Mouse (Mus musculus) limb, embryonic 11.5 days (tissue): ENCODE measurements around the gene Bicdl1. TPM values are rescaled to one million over a fixed set of nuclear protein-coding genes. Genes with fewer than 3 reads are reported as not detected.

ENCODE experiments used
- ATAC-seq: fragments of 200-750 bp; cut with Nextera tagmentation; 2 replicates; pipeline ENCODE4 v1.8.0; 2017; ENCODE audit warnings: low read depth; ENCODE audit not compliant: insufficient number of reproducible peaks, low FRiP score, low TSS enrichment
- DNase-seq: peaks from one replicate; pipeline ENCODE4 v3.0.0-alpha.2; 2015; ENCODE audit warnings: low spot score
- H3K27ac ChIP-seq: fragments of 300-500 bp; sonication (generic); replicated peaks from 2 replicates; pipeline ENCODE4 v1.5.1; 2014; ENCODE audit warnings: low read depth, mild to moderate bottlenecking, low read length
- H3K27me3 ChIP-seq: fragments of 300-500 bp; sonication (generic); 2 replicates; pipeline ENCODE4 v1.6.1; 2014; ENCODE audit warnings: mild to moderate bottlenecking, low read length, mixed read lengths; ENCODE audit not compliant: control insufficient read depth, insufficient read depth
- H3K36me3 ChIP-seq: fragments of 300-500 bp; sonication (generic); 2 replicates; pipeline ENCODE4 v1.6.1; 2014; ENCODE audit warnings: mild to moderate bottlenecking, low read length, moderate library complexity, mixed read lengths; ENCODE audit not compliant: control insufficient read depth, insufficient read depth
- H3K4me1 ChIP-seq: fragments of 300-500 bp; sonication (generic); 2 replicates; pipeline ENCODE4 v1.6.1; 2014; ENCODE audit warnings: low read length, mixed read lengths; ENCODE audit not compliant: control insufficient read depth, insufficient read depth
- H3K4me2 ChIP-seq: fragments of 300-500 bp; sonication (generic); 2 replicates; pipeline ENCODE4 v1.6.1; 2014; ENCODE audit warnings: low read depth, mild to moderate bottlenecking, moderate library complexity; ENCODE audit not compliant: severe bottlenecking
- H3K4me3 ChIP-seq: fragments of 300-500 bp; sonication (generic); 2 replicates; pipeline ENCODE4 v1.5.1; 2014; ENCODE audit warnings: low read depth, low read length
- H3K9ac ChIP-seq: fragments of 300-500 bp; sonication (generic); 2 replicates; pipeline ENCODE4 v1.6.1; 2014; ENCODE audit warnings: mild to moderate bottlenecking, low read length
- H3K9me3 ChIP-seq: fragments of 300-500 bp; sonication (generic); 2 replicates; pipeline ENCODE4 v1.6.1; 2016; ENCODE audit warnings: low read length; ENCODE audit not compliant: control insufficient read depth
- WGBS: fragments of 180-500 bp; shearing (Covaris S2); extraction: QIAGEN DNeasy Blood & Tissue Kit; methylation state at CpG from one replicate; pipeline ENCODE4 v1.1.7; 2014; 5-methylcytosine and 5-hydroxymethylcytosine counted together
- polyA plus RNA-seq: library from polyadenylated mRNA; unstranded; fragments of >200 nt; fragmentation: Nextera tagmentation; extraction: Ambion mirVana; gene quantifications from 2 replicates; pipeline ENCODE4 v1.2.1, GENCODE M21; 2014

The Bicdl1 gene
- polyA plus RNA-seq, result 6.9 TPM in 2 replicates

GRCm38 (mm10) chr5:115731001-115731731 lies at the start of gene Bicdl1:
Bicdl1 (minus strand) TSS chr5:115731621.
- 0 out of 2 replicates have a peak, but pooled peaks cover 8% of the 10 kb centered on the region for H3K4me1 ChIP-seq
- H3K36me3 ChIP-seq, result no peaks in the 10 kb centered on the region
- H3K4me2 ChIP-seq, result peak within 1 kb of the TSS; percentile 100
- H3K27ac ChIP-seq, result no peak within 1 kb of the TSS
- peaks cover 24% of the 10 kb centered on the region for H3K27me3 ChIP-seq
- under 1% methylated on average over 59 of the region's 83 CpGs for WGBS
- no peak within 1 kb of the TSS for H3K9ac ChIP-seq
- peak; percentile 61; the same call in 1 of the 2 replicates for ATAC-seq
- peak within 1 kb of the TSS; percentile 49 for H3K4me3 ChIP-seq
- no peaks in the 10 kb centered on the region for H3K9me3 ChIP-seq
- peak; percentile 94 for DNase-seq

GRCm38 (mm10) chr5:115776911-115777310 lies 45.5 kb upstream of the Bicdl1 start:
- Histone ChIP-seq H3K4me1 (no peaks in the 10 kb centered on the region), H3K9ac (no peak overlapping the region), H3K27ac (no peak overlapping the region), H3K27me3 (no peaks in the 10 kb centered on the region), H3K4me2 (no peak overlapping the region), H3K4me3 (no peak overlapping the region), H3K9me3 (no peaks in the 10 kb centered on the region), H3K36me3 (no peaks in the 10 kb centered on the region)
- DNase-seq (no peak), ATAC-seq (no peak)
- WGBS, result 84% methylated on average over 4 of the region's 4 CpGs

GRCm38 (mm10) chr5:115775350-115775749 lies 43.9 kb upstream of the Bicdl1 start:
- no peak for ATAC-seq
- no peaks in the 10 kb centered on the region for H3K4me1 ChIP-seq
- H3K27me3 ChIP-seq, result no peaks in the 10 kb centered on the region
- H3K9me3 ChIP-seq, result no peaks in the 10 kb centered on the region
- no peak overlapping the region for H3K4me2 ChIP-seq
- H3K9ac ChIP-seq, result no peak overlapping the region
- DNase-seq, result no peak
- H3K4me3 ChIP-seq, result no peak overlapping the region
- WGBS, result 87% methylated on average over 4 of the region's 4 CpGs
- no peaks in the 10 kb centered on the region for H3K36me3 ChIP-seq
- H3K27ac ChIP-seq, result no peak overlapping the region

GRCm38 (mm10) chr5:115770048-115770447 lies 38.6 kb upstream of the Bicdl1 start:
- Histone ChIP-seq H3K4me2 (no peak overlapping the region), H3K9me3 (no peaks in the 10 kb centered on the region), H3K9ac (no peak overlapping the region), H3K4me3 (no peak overlapping the region), H3K4me1 (no peaks in the 10 kb centered on the region), H3K27me3 (no peaks in the 10 kb centered on the region), H3K36me3 (no peaks in the 10 kb centered on the region), H3K27ac (no peak overlapping the region)
- WGBS, result 89% methylated on average over 4 of the region's 4 CpGs
- DNase-seq (no peak), ATAC-seq (no peak)

GRCm38 (mm10) chr5:115769116-115769515 lies 37.7 kb upstream of the Bicdl1 start:
- WGBS, result 95% methylated on average over 4 of the region's 4 CpGs
- DNase-seq, result no peak

GRCm38 (mm10) chr5:115766821-115767220 lies 35.4 kb upstream of the Bicdl1 start:
- ATAC-seq (no peak), DNase-seq (no peak)
- H3K4me1 ChIP-seq, result no peaks in the 10 kb centered on the region
- 61% methylated on average over 8 of the region's 8 CpGs for WGBS
- no peak overlapping the region for H3K4me3 ChIP-seq
- no peak overlapping the region for H3K27ac ChIP-seq
- H3K9ac ChIP-seq, result no peak overlapping the region
- H3K36me3 ChIP-seq, result no peaks in the 10 kb centered on the region
- H3K9me3 ChIP-seq, result no peaks in the 10 kb centered on the region
- no peaks in the 10 kb centered on the region for H3K27me3 ChIP-seq
- no peak overlapping the region for H3K4me2 ChIP-seq

More at GRCm38 (mm10) chr5:115769116-115769515, 37.7 kb upstream of the Bicdl1 start:
- Histone ChIP-seq H3K36me3 (no peaks in the 10 kb centered on the region), H3K27me3 (no peaks in the 10 kb centered on the region), H3K4me1 (no peaks in the 10 kb centered on the region), H3K4me2 (no peak overlapping the region), H3K9me3 (no peaks in the 10 kb centered on the region), H3K4me3 (no peak overlapping the region), H3K9ac (no peak overlapping the region), H3K27ac (no peak overlapping the region)
- no peak for ATAC-seq

- no peak overlapping the region for H3K4me2 ChIP-seq
- H3K27me3 ChIP-seq, result no peaks in the 10 kb centered on the region
- no peaks in the 10 kb centered on the region for H3K9me3 ChIP-seq
- WGBS, result 83% methylated on average over 2 of the region's 2 CpGs
- DNase-seq, result no peak
- H3K4me3 ChIP-seq, result no peak overlapping the region
- no peaks in the 10 kb centered on the region for H3K36me3 ChIP-seq
- no peak for ATAC-seq
- H3K4me1 ChIP-seq, result no peaks in the 10 kb centered on the region
- H3K27ac ChIP-seq, result no peak overlapping the region
- no peak overlapping the region for H3K9ac ChIP-seq
Measured at GRCm38 (mm10) chr5:115763981-115764380, 32.6 kb upstream of the Bicdl1 start.

GRCm38 (mm10) chr5:115760903-115761302 lies 29.5 kb upstream of the Bicdl1 start:
- Histone ChIP-seq H3K9ac (no peak overlapping the region), H3K4me2 (no peak overlapping the region), H3K27ac (no peak overlapping the region), H3K9me3 (no peaks in the 10 kb centered on the region), H3K4me1 (no peaks in the 10 kb centered on the region), H3K36me3 (no peaks in the 10 kb centered on the region), H3K4me3 (no peak overlapping the region), H3K27me3 (no peaks in the 10 kb centered on the region)
- ATAC-seq (no peak), DNase-seq (no peak)
- WGBS, result 81% methylated on average over 11 of the region's 11 CpGs
